Mouse (Mus musculus): ENCODE data around the gene Arhgap35.

Gene Arhgap35

GRCm38 (mm10) chr7:16525995-16526394 lies 88.8 kb downstream of the Arhgap35 start:
- intact Hi-C loops (cut with DNase I) = no loop called here

- intact Hi-C loops (cut with DNase I) = no loop called here
Observed at GRCm38 (mm10) chr7:16525448-16525847, 89.3 kb downstream of the Arhgap35 start.

GRCm38 (mm10) chr7:16524308-16524707 lies 90.5 kb downstream of the Arhgap35 start:
- intact Hi-C loops (cut with DNase I) = no loop called here

GRCm38 (mm10) chr7:16519310-16519709 lies 95.5 kb downstream of the Arhgap35 start:
- intact Hi-C loops (cut with DNase I) = no loop called here

- intact Hi-C loops (cut with DNase I) = no loop called here
Observed at GRCm38 (mm10) chr7:16517198-16517597, 97.6 kb downstream of the Arhgap35 start.

GRCm38 (mm10) chr7:16507284-16507683 lies 107.5 kb downstream of the Arhgap35 start:
- intact Hi-C loops (cut with DNase I) = no loop called here

- intact Hi-C loops (cut with DNase I) = no loop called here
Observed at GRCm38 (mm10) chr7:16505226-16505593, 109.6 kb downstream of the Arhgap35 start.

GRCm38 (mm10) chr7:16504573-16505225 lies 110.1 kb downstream of the Arhgap35 start:
- intact Hi-C loops (cut with DNase I) = no loop called here

- intact Hi-C loops (cut with DNase I) = no loop called here
Observed at GRCm38 (mm10) chr7:16501571-16501970, 113.2 kb downstream of the Arhgap35 start.

- intact Hi-C loops (cut with DNase I) = loop anchor here (5.0 kb wide), 1 partner anchor 42 kb away; no protein-coding TSS in a partner anchor
Observed at GRCm38 (mm10) chr7:16499671-16500104, 115.1 kb downstream of the Arhgap35 start.

GRCm38 (mm10) chr7:16496260-16496659 lies 118.5 kb downstream of the Arhgap35 start:
- intact Hi-C loops (cut with DNase I) = loop anchor here (5.0 kb wide), 1 partner anchor 39 kb away; no protein-coding TSS in a partner anchor

- intact Hi-C loops (cut with DNase I) = loop anchor here (5.0 kb wide), 1 partner anchor 124 kb away; no protein-coding TSS in a partner anchor
Observed at GRCm38 (mm10) chr7:16493361-16493760, 121.4 kb downstream of the Arhgap35 start.

- intact Hi-C loops (cut with DNase I) = loop anchor here (5.0 kb wide), 1 partner anchor 125 kb away; no protein-coding TSS in a partner anchor
Observed at GRCm38 (mm10) chr7:16492211-16492610, 122.6 kb downstream of the Arhgap35 start.

- intact Hi-C loops (cut with DNase I) = loop anchor here (5.0 kb wide), 1 partner anchor 126 kb away; no protein-coding TSS in a partner anchor
Observed at GRCm38 (mm10) chr7:16491759-16492158, 123.0 kb downstream of the Arhgap35 start.

- intact Hi-C loops (cut with DNase I) = loop anchor here (5.0 to 10.0 kb wide), 2 partner anchors 127 to 205 kb away; no protein-coding TSS in a partner anchor
Observed at GRCm38 (mm10) chr7:16489948-16490347, 124.8 kb downstream of the Arhgap35 start.

GRCm38 (mm10) chr7:16488816-16489215 lies 126.0 kb downstream of the Arhgap35 start:
- intact Hi-C loops (cut with DNase I) = loop anchor here (10.0 kb wide), 1 partner anchor 206 kb away; no protein-coding TSS in a partner anchor

GRCm38 (mm10) chr7:16477628-16478027 lies 137.2 kb downstream of the Arhgap35 start, which contains the start of gene Npas1:
TSS of gene Npas1 (minus strand) at chr7:16477728.
- intact Hi-C loops (cut with DNase I) = no loop called here

GRCm38 (mm10) chr7:16476600-16476989 lies 138.2 kb downstream of the Arhgap35 start:
- intact Hi-C loops (cut with DNase I) = no loop called here

GRCm38 (mm10) chr7:16475764-16476599 lies 138.8 kb downstream of the Arhgap35 start:
- intact Hi-C loops (cut with DNase I) = no loop called here

GRCm38 (mm10) chr7:16475321-16475720 lies 139.5 kb downstream of the Arhgap35 start:
- intact Hi-C loops (cut with DNase I) = no loop called here

- intact Hi-C loops (cut with DNase I) = no loop called here
Observed at GRCm38 (mm10) chr7:16474445-16474844, 140.3 kb downstream of the Arhgap35 start.

GRCm38 (mm10) chr7:16473847-16474246 lies 140.9 kb downstream of the Arhgap35 start:
- intact Hi-C loops (cut with DNase I) = no loop called here
